Mouse (Mus musculus) megakaryocyte, embryonic 14.5 days (primary cell): ENCODE measurements at regions not wholly inside any gene's neighbourhood (a gene's known extent, or its start where the extent isn't known, plus 50 kb on each side); places are given as distances from the start of the nearest gene placed in this dataset.

Experiments
- H3K27me3 ChIP-seq: replicated peaks from 2 replicates; pipeline ENCODE3; 2012; ENCODE audit warnings: inconsistent platforms
- H3K36me3 ChIP-seq: replicated peaks from 2 replicates; pipeline ENCODE3; 2012; ENCODE audit warnings: low read length, inconsistent platforms, mixed read lengths
- H3K4me1 ChIP-seq: 2 replicates; pipeline ENCODE4 v1.6.1; 2012; ENCODE audit warnings: inconsistent platforms
- H3K4me3 ChIP-seq: replicated peaks from 2 replicates; pipeline ENCODE3; 2012; ENCODE audit warnings: moderate library complexity, mild to moderate bottlenecking, inconsistent platforms
- H3K9me3 ChIP-seq: 2 replicates; pipeline ENCODE4 v1.6.1; 2012; ENCODE audit warnings: inconsistent platforms
- FLI1 ChIP-seq: IDR thresholded peaks from 2 replicates; pipeline ENCODE4 v1.6.1; 2012; ENCODE audit warnings: low read length, inconsistent platforms, mixed read lengths
- GATA1 ChIP-seq: IDR thresholded peaks from 3 replicates; pipeline ENCODE4 v1.6.1; 2012; ENCODE audit warnings: mixed read lengths, low read length, inconsistent platforms, borderline replicate concordance

- Histone ChIP-seq H3K9me3 (peaks cover 11% of the 10 kb centered on the region), H3K4me3 (no peak overlapping the region), H3K4me1 (peaks cover 27% of the 10 kb centered on the region), H3K36me3 (no peaks in the 10 kb centered on the region), H3K27me3 (peaks cover 7% of the 10 kb centered on the region)
- no peak for TF ChIP-seq GATA1
- no peak for TF ChIP-seq FLI1
Observed at GRCm38 (mm10) chr16:30875235-30875829, 205.9 kb downstream of the Xxylt1 start.

- peaks cover 19% of the 10 kb centered on the region for H3K9me3 ChIP-seq
- H3K27me3 ChIP-seq = peaks cover 20% of the 10 kb centered on the region
- H3K36me3 ChIP-seq = no peaks in the 10 kb centered on the region
- H3K4me1 ChIP-seq = 0 out of 2 replicates have a peak, but pooled peaks cover 3% of the 10 kb centered on the region
- TF ChIP-seq FLI1 (no peak), GATA1 (no peak)
- H3K4me3 ChIP-seq = no peak overlapping the region
Observed at GRCm38 (mm10) chr16:30878821-30879220, 202.4 kb downstream of the Xxylt1 start.

- H3K27me3 ChIP-seq = peaks cover 29% of the 10 kb centered on the region
- H3K36me3 ChIP-seq = no peaks in the 10 kb centered on the region
- 0 out of 2 replicates have a peak, but pooled peaks cover 3% of the 10 kb centered on the region for H3K4me1 ChIP-seq
- TF ChIP-seq FLI1 = no peak
- no peak for TF ChIP-seq GATA1
- no peak overlapping the region for H3K4me3 ChIP-seq
- H3K9me3 ChIP-seq = peaks cover 19% of the 10 kb centered on the region
Observed at GRCm38 (mm10) chr16:30879878-30880277, 201.4 kb downstream of the Xxylt1 start.

- TF ChIP-seq FLI1 (no peak), GATA1 (no peak)
- Histone ChIP-seq H3K9me3 (peaks cover 19% of the 10 kb centered on the region), H3K4me1 (0 out of 2 replicates have a peak, but pooled peaks cover 3% of the 10 kb centered on the region), H3K4me3 (no peak overlapping the region), H3K36me3 (no peaks in the 10 kb centered on the region), H3K27me3 (peaks cover 34% of the 10 kb centered on the region)
Observed at GRCm38 (mm10) chr16:30880682-30881081, 200.6 kb downstream of the Xxylt1 start.

GRCm38 (mm10) chr16:30881186-30881585 lies 200.0 kb downstream of the Xxylt1 start:
- TF ChIP-seq GATA1 = no peak
- TF ChIP-seq FLI1 = no peak

GRCm38 (mm10) chr16:30883490-30884188 lies 197.6 kb downstream of the Xxylt1 start:
- TF ChIP-seq GATA1 (no peak), FLI1 (no peak)

More at GRCm38 (mm10) chr16:30881186-30881585, 200.0 kb downstream of the Xxylt1 start:
- H3K4me3 ChIP-seq = no peak overlapping the region
- peaks cover 32% of the 10 kb centered on the region for H3K27me3 ChIP-seq
- peaks cover 19% of the 10 kb centered on the region for H3K9me3 ChIP-seq
- no peaks in the 10 kb centered on the region for H3K36me3 ChIP-seq
- 0 out of 2 replicates have a peak, but pooled peaks cover 3% of the 10 kb centered on the region for H3K4me1 ChIP-seq

GRCm38 (mm10) chr16:30884189-30884551 lies 197.1 kb downstream of the Xxylt1 start:
- Histone ChIP-seq H3K4me1 (no peaks in the 10 kb centered on the region), H3K9me3 (peaks cover 20% of the 10 kb centered on the region), H3K27me3 (peaks cover 38% of the 10 kb centered on the region), H3K36me3 (no peaks in the 10 kb centered on the region), H3K4me3 (no peak overlapping the region)
- TF ChIP-seq FLI1 (no peak), GATA1 (no peak)

More at GRCm38 (mm10) chr16:30883490-30884188, 197.6 kb downstream of the Xxylt1 start:
- no peaks in the 10 kb centered on the region for H3K36me3 ChIP-seq
- no peak overlapping the region for H3K4me3 ChIP-seq
- peaks cover 19% of the 10 kb centered on the region for H3K9me3 ChIP-seq
- H3K27me3 ChIP-seq = peaks cover 38% of the 10 kb centered on the region
- H3K4me1 ChIP-seq = no peaks in the 10 kb centered on the region

GRCm38 (mm10) chr16:30886982-30887381 lies 194.2 kb downstream of the Xxylt1 start:
- no peaks in the 10 kb centered on the region for H3K36me3 ChIP-seq
- H3K9me3 ChIP-seq = peaks cover 23% of the 10 kb centered on the region
- no peak overlapping the region for H3K4me3 ChIP-seq
- peaks cover 44% of the 10 kb centered on the region for H3K27me3 ChIP-seq
- no peaks in the 10 kb centered on the region for H3K4me1 ChIP-seq
- TF ChIP-seq FLI1 (no peak), GATA1 (no peak)

- Histone ChIP-seq H3K4me1 (no peaks in the 10 kb centered on the region), H3K4me3 (no peak overlapping the region), H3K36me3 (no peaks in the 10 kb centered on the region), H3K27me3 (peaks cover 46% of the 10 kb centered on the region), H3K9me3 (peaks cover 28% of the 10 kb centered on the region)
- TF ChIP-seq GATA1 (no peak), FLI1 (no peak)
Observed at GRCm38 (mm10) chr16:30887536-30887935, 193.7 kb downstream of the Xxylt1 start.
